Mouse (Mus musculus) neural tube, embryonic 12.5 days (tissue): ENCODE data around the gene Nacad. TPM values are rescaled to one million over a fixed set of nuclear protein-coding genes. Genes with fewer than 3 reads are reported as not detected.

Source experiments
- polyA plus RNA-seq: library from polyadenylated mRNA; unstranded; fragments of >200 nt; fragmentation: Nextera tagmentation; extraction: Ambion mirVana; gene quantifications from 2 replicates; pipeline ENCODE4 v1.2.1, GENCODE M21; 2016

Gene Nacad
- polyA plus RNA-seq, 1 experiment from 2014 or later, result 111 TPM

Other genes starting within 250 kb of the Nacad start
- gene Zmiz2, start 217.0 kb downstream of the Nacad start, polyA plus RNA-seq, result 23.9 and 24.1 TPM in 2 replicates
- 4,309 and 4,532 TPM in 2 replicates for gene Ppia, start 190.6 kb downstream of the Nacad start, polyA plus RNA-seq
- 580 and 625 TPM in 2 replicates for gene H2afv, start 161.6 kb downstream of the Nacad start, polyA plus RNA-seq
- gene Purb, start 130.1 kb downstream of the Nacad start, polyA plus RNA-seq, result 13.8 and 14.2 TPM in 2 replicates
- gene Myo1g, start 85.1 kb downstream of the Nacad start, polyA plus RNA-seq, result 0.97 and 1.0 TPM in 2 replicates
- gene Ccm2, start 59.2 kb downstream of the Nacad start, polyA plus RNA-seq, result 100 and 103 TPM in 2 replicates
- 42.3 and 46.3 TPM in 2 replicates for gene Tbrg4, start 20.0 kb upstream of the Nacad start, polyA plus RNA-seq
- gene Wap, start 32.6 kb upstream of the Nacad start, polyA plus RNA-seq, result not detected in 2 replicates
- 13.3 and 15.2 TPM in 2 replicates for gene Ramp3, start 52.5 kb upstream of the Nacad start, polyA plus RNA-seq
- gene Gm11983, start 231.6 kb upstream of the Nacad start, polyA plus RNA-seq, result not detected in 2 replicates